Mouse (Mus musculus): ENCODE data around the gene Decr2.

DNA sequence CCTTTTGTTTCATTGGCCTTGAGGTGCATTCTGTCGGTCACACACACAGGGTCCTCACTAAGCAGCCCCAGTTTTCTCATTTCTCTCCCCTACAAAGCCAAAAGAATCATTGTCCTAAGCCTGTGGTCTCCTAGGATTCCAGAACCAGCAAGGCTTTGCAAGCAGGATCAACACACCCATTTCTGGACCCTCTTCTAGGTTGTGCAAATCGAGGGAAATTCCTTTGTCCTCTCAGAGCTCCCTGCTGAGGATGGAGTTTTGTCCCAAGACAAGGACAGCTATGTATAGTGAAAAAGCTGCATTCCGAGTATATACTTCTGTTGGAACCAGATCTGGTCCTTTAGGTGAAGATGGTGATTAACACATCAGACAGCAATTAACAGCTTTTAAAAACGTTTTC lies 20.0 kb upstream of the Decr2 start:
- TF ChIP-seq CTCF (IDR thresholded peaks at IDR 0.05; ENCODE audit: low read depth, low read length) (no peak), POLR2A (IDR thresholded peaks at IDR 0.05; ENCODE audit: borderline replicate concordance, low read depth, low read length) (no peak)
